ENCODE assay signal across 8 mouse cellular contexts in the genomic region with DNA sequence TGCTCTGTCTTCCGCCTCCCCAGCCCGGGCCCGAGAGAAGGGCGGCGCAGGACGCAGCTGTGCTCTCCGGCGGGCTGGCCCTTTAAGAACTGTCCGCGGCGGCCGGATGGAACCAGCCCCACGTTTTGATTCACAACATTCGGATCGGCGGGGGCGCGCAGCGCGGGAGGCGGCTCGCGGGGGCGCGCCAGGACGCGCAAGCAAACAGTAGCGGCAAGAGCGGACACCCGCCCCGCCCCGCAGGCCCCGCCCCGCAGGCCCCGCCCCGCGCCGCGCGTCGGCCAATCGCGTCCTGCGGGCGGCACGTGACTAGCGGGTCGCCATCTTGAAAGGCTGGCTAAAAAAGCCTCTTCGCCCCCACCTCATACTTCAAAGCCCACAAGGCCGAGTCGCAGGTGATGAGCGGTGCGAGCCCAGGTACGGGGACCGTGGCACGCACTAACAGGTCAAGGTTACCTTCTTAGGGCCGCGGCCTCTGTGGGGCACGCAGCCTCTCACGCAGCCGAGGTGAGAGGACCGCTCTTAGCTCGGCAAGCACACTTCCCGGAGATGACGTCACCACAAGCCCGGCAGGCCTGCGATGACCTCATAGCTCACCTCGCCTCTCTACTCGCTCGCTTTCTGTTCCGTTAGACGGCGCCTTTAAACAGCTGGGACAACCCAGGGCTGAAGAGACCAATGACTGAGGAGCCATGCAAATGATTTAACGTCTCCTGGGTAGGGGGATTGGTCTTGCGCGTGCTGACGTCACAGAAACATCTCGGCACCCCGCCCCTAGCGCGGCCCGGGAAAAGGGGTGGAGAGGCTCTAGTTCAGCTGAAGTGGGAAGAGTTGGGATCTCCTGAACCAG. TPM values are rescaled to one million over a fixed set of nuclear protein-coding genes. Genes with fewer than 3 reads are reported as not detected.
A peak's percentile ranks its signal among the peaks of the same experiment; 100 is the strongest.
DNase-seq lines count a peak whose midpoint lies in the region; ATAC-seq and TF ChIP-seq lines count a peak whose summit lies in the region.

No protein-coding gene starts in this region.

- peak overlapping the region; percentile 62 for H3K4me2 ChIP-seq in kidney, embryonic 15.5 days
- H3K4me2 ChIP-seq in myocyte (ENCODE audit: low read depth), result peak overlapping the region; percentile 83

- WGBS in heart, embryonic 10.5 days, result under 1% methylated on average over 82 of the region's 82 CpGs
- under 1% methylated on average over 82 of the region's 82 CpGs for WGBS in kidney, embryonic 15.5 days
- WGBS in liver, adult 2 months, result under 1% methylated on average over 64 of the region's 82 CpGs

- H3ac ChIP-seq in myocyte (ENCODE audit: control insufficient read depth, insufficient read length), result peak overlapping the region; percentile 53

- no peak for TF ChIP-seq CTCF in liver, adult 2 months (IDR thresholded peaks at IDR 0.05; ENCODE audit: low read depth, low read length)

- peaks cover 38% of the 10 kb centered on the region for H3K79me2 ChIP-seq in liver, adult 2 months (ENCODE audit: control insufficient read depth, insufficient read depth, low read length)
- peaks cover 76% of the 10 kb centered on the region for H3K79me2 ChIP-seq in myocyte (ENCODE audit: control insufficient read depth, insufficient read depth)

- no peaks in the 10 kb centered on the region for H3K27me3 ChIP-seq in heart, embryonic 10.5 days (ENCODE audit: insufficient read depth, poor library complexity, severe bottlenecking)
- H3K27me3 ChIP-seq in kidney, embryonic 15.5 days, result no peaks in the 10 kb centered on the region
- no peaks in the 10 kb centered on the region for H3K27me3 ChIP-seq in liver, adult 2 months (ENCODE audit: control insufficient read depth, insufficient read depth, low read length)
- H3K27me3 ChIP-seq in myocyte (ENCODE audit: control insufficient read depth, insufficient read depth, insufficient read length), result no peaks in the 10 kb centered on the region
- H3K27me3 ChIP-seq in splenic B cell, adult 2 months (ENCODE audit: control insufficient read depth, insufficient read depth, low read length, poor library complexity, severe bottlenecking), result no peaks in the 10 kb centered on the region

- peak overlapping the region; percentile 98 for H3K27ac ChIP-seq in heart, embryonic 10.5 days
- H3K27ac ChIP-seq in kidney, embryonic 15.5 days, result peak overlapping the region; percentile 99
- H3K27ac ChIP-seq in liver, adult 2 months (replicated peaks; ENCODE audit: insufficient read depth, low read depth, low read length), result peak overlapping the region; percentile 94

- H3K9me3 ChIP-seq in heart, embryonic 10.5 days, result no peaks in the 10 kb centered on the region
- no peaks in the 10 kb centered on the region for H3K9me3 ChIP-seq in kidney, embryonic 15.5 days (replicated peaks)

- no peak; the same call in 1 of the 2 replicates for TF ChIP-seq POLR2A in liver, adult 2 months (IDR thresholded peaks at IDR 0.05; ENCODE audit: extremely low read depth, insufficient read depth, low read length)
- TF ChIP-seq POLR2A in myocyte (IDR thresholded peaks at IDR 0.05; ENCODE audit: insufficient read length, low read depth), result peak; percentile 72

- peak; percentile 99 for DNase-seq in B cell, adult 2 months
- DNase-seq in brain, adult 2 months (ENCODE audit: low read depth, low spot score), result peak; percentile 98
- DNase-seq in heart, embryonic 10.5 days (ENCODE audit: low spot score), result peak; percentile 98
- DNase-seq in liver, adult 2 months (ENCODE audit: extremely low read depth, low read depth, low spot score), result peak; percentile 97
- DNase-seq in splenic B cell, adult 2 months (ENCODE audit: low read depth, low spot score), result peak; percentile 98

- peaks cover 54% of the 10 kb centered on the region for H3K4me1 ChIP-seq in heart, embryonic 10.5 days
- H3K4me1 ChIP-seq in kidney, embryonic 15.5 days, result peaks cover 59% of the 10 kb centered on the region
- H3K4me1 ChIP-seq in liver, adult 2 months (ENCODE audit: control insufficient read depth, insufficient read depth, low read length), result peaks cover 34% of the 10 kb centered on the region

- peaks cover 22% of the 10 kb centered on the region for H3K36me3 ChIP-seq in heart, embryonic 10.5 days
- peaks cover 17% of the 10 kb centered on the region for H3K36me3 ChIP-seq in kidney, embryonic 15.5 days
- peaks cover 2% of the 10 kb centered on the region for H3K36me3 ChIP-seq in liver, adult 2 months (ENCODE audit: control insufficient read depth, insufficient read depth, low read length)
- H3K36me3 ChIP-seq in myocyte (ENCODE audit: control insufficient read depth, insufficient read depth), result no peaks in the 10 kb centered on the region
- H3K36me3 ChIP-seq in splenic B cell, adult 2 months (ENCODE audit: control insufficient read depth, insufficient read depth, low read length, poor library complexity, severe bottlenecking), result peaks cover 10% of the 10 kb centered on the region

- peak; percentile 75 for ATAC-seq in erythroblast, adult 5-6 weeks (replicated peaks; ENCODE audit: low FRiP score, poor library complexity, severe bottlenecking)
- ATAC-seq in kidney, embryonic 15.5 days (replicated peaks; ENCODE audit: low FRiP score), result peak; percentile 90

- H3K9ac ChIP-seq in kidney, embryonic 15.5 days, result peak overlapping the region; percentile 99
- H3K9ac ChIP-seq in liver, adult 2 months (ENCODE audit: low read depth, low read length), result peak overlapping the region; percentile 97

- H3K4me3 ChIP-seq in heart, embryonic 10.5 days, result peak overlapping the region; percentile 93
- H3K4me3 ChIP-seq in kidney, embryonic 15.5 days (replicated peaks), result peak overlapping the region; percentile 98
- peak overlapping the region; percentile 88 for H3K4me3 ChIP-seq in liver, adult 2 months (ENCODE audit: insufficient read depth, low read depth, low read length)
- H3K4me3 ChIP-seq in myocyte, result peak overlapping the region; percentile 87

TF ChIP-seq in myocyte, 11 proteins besides CTCF, POLR2A, EP300 and RAD21:
- no peak for TF ChIP-seq TCF12 (IDR thresholded peaks at IDR 0.05; ENCODE audit: insufficient read depth, poor library complexity, severe bottlenecking)
- TF ChIP-seq USF1 (IDR thresholded peaks at IDR 0.05; ENCODE audit: low read depth), result peak; percentile 92
- no peak for TF ChIP-seq CEBPB (IDR thresholded peaks at IDR 0.05; ENCODE audit: insufficient read depth, poor library complexity, severe bottlenecking)
- peak; percentile 19 to 48 (median 43) for TF ChIP-seq MYOG (IDR thresholded peaks at IDR 0.05; ENCODE audit: control insufficient read depth in 1 of 3, insufficient read depth in 1 of 3, insufficient read length in 2 of 3, low read depth in 2 of 3)
- no peak for TF ChIP-seq E2F4 (IDR thresholded peaks at IDR 0.05; ENCODE audit: insufficient read depth)
- no peak for TF ChIP-seq SRF (IDR thresholded peaks at IDR 0.05; ENCODE audit: control insufficient read depth, insufficient read length, low read depth)
- TF ChIP-seq REST (IDR thresholded peaks at IDR 0.05; ENCODE audit: insufficient read depth, insufficient read length), result no peak
- peak in 1 of 3 experiments; percentile 37 for TF ChIP-seq MYOD1 (IDR thresholded peaks at IDR 0.05; ENCODE audit: control insufficient read depth in 1 of 3, insufficient read length in 2 of 3, low read depth in 2 of 3)
- no peak for TF ChIP-seq TCF3 (IDR thresholded peaks at IDR 0.05; ENCODE audit: insufficient read length, low read depth)
- peak; percentile 88 for TF ChIP-seq POLR2AphosphoS2 (IDR thresholded peaks at IDR 0.05; ENCODE audit: insufficient read length, low read depth)
- TF ChIP-seq MAX (IDR thresholded peaks at IDR 0.05; ENCODE audit: low read depth), result no peak

RNA-seq across cellular contexts. Expression of gene Rnf44, which starts 5.9 kb away (rescaled TPM):
- total RNA-seq in erythroblast, adult 5-6 weeks (2015; ENCODE audit: low replicate concordance), result 31.3 and 33.0 TPM in 2 replicates
- total RNA-seq in erythroblast, adult 5-6 weeks (2017; ENCODE audit: low replicate concordance), result 9.9 and 30.5 TPM in 2 replicates
- 68.1 and 96.1 TPM in 2 replicates for polyA plus RNA-seq in heart, embryonic 10.5 days (2016; fragmentation: Nextera tagmentation; extraction: Ambion mirVana)
- polyA plus RNA-seq in kidney, embryonic 15.5 days (2015; fragmentation: Nextera tagmentation; extraction: Ambion mirVana), result 78.5 and 83.8 TPM in 2 replicates
- total RNA-seq in liver, adult 2 months (2014; rRNA removed), result 5.8 and 11.4 TPM in 2 replicates
- polyA plus RNA-seq in liver, adult 2 months (2012; rRNA removed), result 86.1 and 87.9 TPM in 2 replicates
- polyA plus RNA-seq in myocyte (2012; fragmentation: generic; extraction: Trizol), result 43.7 TPM

RNA-seq across cellular contexts. Expression of gene Cdhr2, which starts 13.5 kb away (rescaled TPM):
- not detected in 2 replicates for total RNA-seq in erythroblast, adult 5-6 weeks (2015; ENCODE audit: low replicate concordance)
- total RNA-seq in erythroblast, adult 5-6 weeks (2017; ENCODE audit: low replicate concordance), result not detected in 2 replicates
- 0.06 and 1.2 TPM in 2 replicates for polyA plus RNA-seq in heart, embryonic 10.5 days (2016; fragmentation: Nextera tagmentation; extraction: Ambion mirVana)
- 5.4 TPM in 2 replicates for polyA plus RNA-seq in kidney, embryonic 15.5 days (2015; fragmentation: Nextera tagmentation; extraction: Ambion mirVana)
- under 0.01 and 0.20 TPM in 2 replicates for total RNA-seq in liver, adult 2 months (2014; rRNA removed)
- polyA plus RNA-seq in liver, adult 2 months (2012; rRNA removed), result 0.15 and 0.18 TPM in 2 replicates
- polyA plus RNA-seq in myocyte (2012; fragmentation: generic; extraction: Trizol), result not detected

Comparison
In these comparisons a context has a peak if more than half of its experiments do, and no peak if none do; other contexts are left out.
1. Peak in every context shown above with its lines: DNase-seq, ATAC-seq, H3K4me3 ChIP-seq and H3K27ac ChIP-seq.